Mouse (Mus musculus): Measurements from ENCODE around the gene Usp49. TPM values are rescaled to one million over a fixed set of nuclear protein-coding genes. Genes with fewer than 3 reads are reported as not detected.
"Not testable (repeated sequence)": the region's sequence is repeated elsewhere in the genome, so short reads cannot be mapped to it uniquely, and the experiment has no call there.

Gene Usp49
- total RNA-seq (2021), result 10 to 100 TPM; 11.3 to 13.2 TPM
- long read RNA-seq, partial matches to known transcripts, result 0 of 1 reads
- long read RNA-seq, other reads (novel, unspliced or antisense), result 1 of 1 reads

DNA sequence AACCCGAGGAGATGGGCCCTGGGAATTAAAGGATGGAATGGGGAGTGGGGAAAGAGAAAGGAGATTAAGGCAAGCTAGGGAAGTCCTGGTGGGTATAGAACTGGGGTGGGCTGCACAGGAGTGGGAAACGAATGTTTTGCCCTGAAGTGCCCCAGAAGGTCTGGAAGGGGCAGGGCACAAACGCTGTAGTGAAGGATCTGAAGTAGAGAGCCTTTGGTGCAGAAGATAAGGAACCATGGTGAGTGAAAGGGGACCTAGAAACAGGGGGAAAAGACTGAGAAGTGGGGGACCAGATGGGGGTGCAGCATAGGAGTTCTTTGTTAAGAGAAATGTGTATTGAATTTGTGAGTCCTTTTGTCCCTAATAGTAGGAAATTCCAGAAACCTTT is at the start of gene Usp49:
Gene Usp49, plus strand, starts transcription at position 13 of the 388 bp plus-strand sequence.
- no peak for DNase-seq (ENCODE audit: low spot score in 2 of 2)

DNA sequence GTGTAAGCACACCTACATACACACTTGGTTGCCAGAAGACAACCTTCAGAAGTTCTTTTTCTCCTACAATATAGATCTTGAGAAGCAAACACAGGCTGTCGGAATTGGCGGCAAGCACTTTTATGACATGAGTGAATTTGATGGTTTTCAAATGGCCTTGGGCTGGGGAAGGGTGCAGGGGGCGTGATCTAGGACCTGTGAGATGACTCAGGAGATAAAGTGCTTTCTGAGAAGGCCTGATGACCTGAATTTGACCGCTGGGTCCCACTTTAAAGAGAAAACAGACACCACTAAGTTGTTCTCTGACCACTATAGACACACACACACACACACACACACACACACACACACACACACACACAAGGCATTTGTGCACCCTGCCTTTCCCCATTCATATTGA is 49.5 kb upstream of the Usp49 start:
- no peak for DNase-seq (ENCODE audit: low spot score in 2 of 2)

DNA sequence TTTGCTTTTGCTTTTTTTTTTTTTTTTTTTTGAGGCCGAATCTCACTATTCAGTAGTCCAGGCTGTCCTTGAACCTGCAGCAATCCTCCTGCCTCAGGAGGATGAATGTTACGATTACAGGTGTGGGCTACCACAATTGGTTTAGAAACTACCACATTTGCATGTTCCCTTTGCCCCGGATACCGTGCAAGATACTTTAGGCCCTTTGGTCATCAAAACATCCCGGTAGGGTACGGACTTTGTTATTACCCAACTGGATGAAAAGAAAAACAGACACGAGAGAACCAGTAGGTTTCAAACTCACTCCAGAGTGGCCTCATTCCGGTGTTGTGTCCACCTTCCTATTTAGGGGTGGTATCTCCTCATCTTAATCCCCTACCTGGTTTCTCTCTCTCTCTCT is 42.0 kb upstream of the Usp49 start:
- DNase-seq (ENCODE audit: low spot score in 2 of 2), result no peak

DNA sequence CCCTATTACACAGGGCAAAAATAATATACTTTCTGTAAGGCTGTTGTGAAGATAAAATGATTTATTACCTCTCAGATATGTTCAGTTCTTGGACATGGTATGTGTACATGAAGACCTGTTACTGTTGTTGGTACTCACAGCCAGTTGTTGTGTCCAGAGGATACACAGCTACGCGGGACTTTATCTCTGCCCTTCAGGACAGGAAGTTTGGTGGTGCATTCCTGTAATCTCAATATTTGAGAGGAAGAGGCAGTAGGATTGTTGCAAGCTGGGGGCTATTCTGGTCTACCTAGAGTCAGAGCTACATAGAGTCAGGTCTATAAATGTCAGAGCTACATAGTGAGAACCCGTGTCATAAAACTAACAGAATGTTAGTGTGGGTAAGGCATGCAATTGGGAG is 39.4 kb upstream of the Usp49 start:
- no peak for DNase-seq (ENCODE audit: low spot score in 2 of 2)

DNA sequence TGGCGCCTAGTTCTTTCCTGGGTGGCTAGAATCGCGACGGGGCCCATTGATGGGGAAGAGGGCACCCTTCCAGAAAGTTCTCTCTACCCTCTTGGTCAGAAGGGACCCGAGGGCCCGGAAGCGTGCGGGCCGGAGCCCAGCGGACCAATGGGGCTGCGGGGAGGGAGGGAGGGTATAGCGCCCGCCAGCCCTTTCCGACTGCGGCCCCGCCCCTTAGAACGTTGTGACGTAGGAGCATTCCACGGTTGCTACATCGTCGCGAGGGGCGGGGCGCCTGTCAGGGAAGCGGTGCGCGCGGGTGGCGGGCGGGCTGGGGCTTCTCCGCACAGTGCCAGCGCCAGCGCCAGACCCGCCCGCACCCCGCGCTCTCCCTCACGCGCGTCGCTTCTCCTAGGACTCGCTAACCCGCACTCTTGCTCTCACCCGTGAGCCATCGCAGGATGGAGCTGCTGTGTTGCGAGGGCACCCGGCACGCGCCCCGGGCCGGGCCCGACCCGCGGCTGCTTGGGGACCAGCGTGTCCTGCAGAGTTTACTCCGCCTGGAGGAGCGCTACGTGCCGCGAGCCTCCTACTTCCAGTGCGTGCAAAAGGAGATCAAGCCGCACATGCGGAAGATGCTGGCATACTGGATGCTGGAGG is 37.2 kb upstream of the Usp49 start:
- DNase-seq (ENCODE audit: low spot score in 2 of 2), result peak; percentile 90 to 93

DNA sequence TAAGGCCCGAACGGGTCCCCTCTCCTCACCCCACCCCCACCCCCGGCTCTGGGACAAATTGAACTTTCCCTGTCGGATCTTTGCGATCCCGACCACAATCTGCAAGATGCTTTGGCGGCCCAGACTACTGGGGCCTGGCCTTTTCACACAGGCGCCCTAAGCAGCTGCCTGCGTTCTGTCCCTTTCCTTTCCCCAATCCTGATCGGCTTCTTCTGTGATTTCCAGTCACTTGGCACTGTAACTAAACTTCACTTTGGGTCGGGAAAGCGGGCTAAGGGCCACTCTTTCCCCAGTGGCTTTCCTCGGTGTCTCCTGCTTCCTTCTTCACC is 36.7 kb upstream of the Usp49 start:
- peak in 1 of 2 experiments; percentile 50 for DNase-seq (ENCODE audit: low spot score in 2 of 2)

DNA sequence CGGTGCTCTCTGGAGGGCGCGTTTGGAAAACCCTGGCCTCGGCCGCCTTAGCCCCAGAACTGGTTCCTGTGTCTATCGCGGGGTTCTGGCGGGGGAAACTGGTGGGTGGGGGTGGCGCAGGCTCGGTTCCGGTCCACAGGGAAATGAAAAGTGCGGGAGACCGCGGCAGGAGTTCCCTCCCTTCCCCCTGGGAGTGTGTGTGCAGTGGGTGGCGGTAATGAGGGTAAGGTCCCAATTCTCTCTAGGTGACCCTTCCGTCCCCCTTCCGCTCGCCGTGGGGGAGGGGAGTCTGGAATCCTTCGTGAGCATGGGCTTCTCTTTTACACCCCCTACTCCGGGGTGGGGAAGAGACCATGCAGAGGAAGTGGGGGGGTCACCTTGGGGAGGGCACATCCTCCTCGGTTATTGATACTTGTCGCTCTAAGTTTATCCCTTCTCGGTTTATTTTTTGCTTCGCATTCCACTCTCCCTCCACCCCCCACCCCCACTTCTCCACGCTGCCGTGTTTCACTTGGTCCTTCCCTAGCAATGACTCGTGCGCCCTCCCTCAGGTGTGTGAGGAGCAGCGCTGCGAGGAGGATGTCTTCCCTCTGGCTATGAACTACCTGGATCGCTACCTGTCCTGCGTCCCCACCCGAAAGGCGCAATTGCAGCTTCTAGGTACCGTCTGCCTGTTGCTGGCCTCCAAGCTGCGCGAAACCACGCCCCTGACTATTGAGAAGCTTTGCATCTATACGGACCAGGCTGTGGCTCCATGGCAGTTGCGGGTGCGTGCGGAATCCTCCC is 36.1 kb upstream of the Usp49 start:
- DNase-seq (ENCODE audit: low spot score in 2 of 2), result no peak

DNA sequence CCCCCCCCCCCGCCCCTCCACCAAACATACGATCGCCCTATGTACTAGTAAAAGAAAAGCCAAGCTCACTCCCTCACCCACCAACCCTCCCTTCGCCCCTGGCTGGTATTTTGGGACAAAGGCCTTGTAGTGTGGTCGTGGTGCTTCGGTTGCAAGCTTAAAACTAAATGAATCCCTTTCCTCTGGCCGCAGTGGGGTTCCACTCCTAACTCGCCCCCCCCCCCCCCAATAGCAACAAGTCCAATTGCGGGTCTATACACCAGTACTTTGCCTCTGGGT is 35.6 kb upstream of the Usp49 start:
- no peak for DNase-seq (ENCODE audit: low spot score in 2 of 2)

DNA sequence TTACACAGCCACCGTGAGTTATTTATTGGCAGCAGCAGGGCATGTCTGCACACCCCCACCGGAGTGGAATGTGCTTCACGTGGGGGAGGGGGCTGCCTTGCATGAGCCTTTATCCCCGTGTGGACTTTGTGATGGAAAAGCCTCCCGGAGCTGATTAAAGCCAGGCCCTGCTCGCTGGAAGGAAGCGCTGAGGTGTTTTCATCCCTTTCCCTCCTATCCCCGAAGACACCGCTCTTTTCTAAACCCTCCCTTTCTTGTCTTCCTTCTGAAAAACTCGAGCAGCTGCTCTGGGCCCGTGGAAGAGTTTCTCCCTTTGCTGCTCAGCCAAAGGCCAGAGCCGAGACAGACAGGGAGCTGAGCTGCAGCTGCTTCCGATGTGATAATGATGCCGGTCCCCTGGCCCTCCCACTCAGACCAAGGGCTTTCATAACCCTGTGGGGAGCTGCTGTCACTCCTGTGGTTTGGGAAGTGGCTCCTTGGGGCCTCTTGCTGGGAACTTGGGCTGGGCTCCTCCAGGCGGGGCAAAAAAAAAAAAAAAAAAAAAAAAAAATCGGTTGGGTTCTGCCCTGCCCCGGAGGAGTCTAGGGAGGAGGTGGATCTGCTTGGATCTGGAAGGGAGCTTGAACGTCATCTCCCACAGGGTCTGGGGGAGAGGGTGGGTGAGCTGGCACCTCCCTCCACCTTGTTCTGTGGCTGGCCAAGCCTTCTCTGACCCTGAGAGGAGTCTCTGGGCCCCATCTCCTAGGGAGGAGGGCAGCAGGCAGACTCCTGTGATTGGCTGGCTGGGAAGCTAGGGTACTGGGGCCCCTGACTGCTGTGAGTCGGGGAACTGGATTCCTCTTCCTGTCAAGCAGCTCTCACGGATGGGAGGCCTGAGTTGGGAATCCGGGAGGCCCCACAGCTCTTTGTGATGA is 35.0 kb upstream of the Usp49 start:
- DNase-seq (ENCODE audit: low spot score in 2 of 2), result peak in 1 of 2 experiments; percentile 41

DNA sequence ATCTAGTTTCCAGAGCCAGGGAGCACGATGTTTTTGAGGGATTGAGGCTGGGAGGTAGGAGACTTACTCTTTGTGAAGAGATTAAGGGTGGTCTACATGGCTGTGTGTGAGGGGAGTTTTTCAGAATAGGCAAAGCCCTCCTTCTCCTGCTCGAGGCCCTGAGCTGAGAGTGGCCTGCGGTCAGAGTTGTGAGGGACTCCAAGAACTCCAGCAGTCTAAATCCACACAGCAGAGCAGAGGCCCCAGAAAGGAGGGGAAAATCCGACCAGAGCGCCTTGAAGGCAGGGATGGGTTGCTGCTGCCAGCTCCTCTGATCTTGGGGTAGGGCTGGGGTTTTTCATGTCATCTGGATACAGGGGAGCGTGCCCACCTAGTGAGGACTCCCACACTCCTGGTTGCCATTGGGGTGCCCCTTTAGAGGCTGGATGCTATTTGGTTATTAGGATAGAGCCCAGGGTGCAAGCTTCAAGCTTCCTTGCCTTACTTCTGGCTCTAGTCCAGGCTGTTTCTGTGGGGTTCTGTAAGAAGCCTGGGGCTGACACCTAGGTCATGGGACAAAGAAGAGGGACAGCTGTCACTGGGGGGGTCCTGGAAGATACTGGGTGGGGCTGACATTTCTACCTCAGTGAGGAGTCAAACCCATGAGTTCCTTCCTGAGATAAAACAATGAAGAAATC is 34.2 kb upstream of the Usp49 start:
- no peak for DNase-seq (ENCODE audit: low spot score in 2 of 2)

DNA sequence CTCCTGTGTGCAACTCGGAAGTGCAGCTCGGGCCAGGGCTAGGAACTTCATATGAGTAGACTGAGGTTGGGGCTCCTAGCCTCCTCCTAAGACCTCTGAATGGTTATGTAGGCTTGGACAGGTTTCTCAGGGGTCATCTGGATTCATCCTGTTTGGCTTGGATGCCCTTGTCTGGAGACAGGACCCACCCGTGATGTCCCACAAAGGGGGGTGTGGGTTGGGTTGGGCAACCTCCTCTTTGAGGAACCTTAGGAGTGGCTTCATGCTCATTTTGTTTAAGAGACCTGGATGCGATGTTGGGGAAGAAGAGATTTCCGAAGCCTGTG is 33.7 kb upstream of the Usp49 start:
- DNase-seq (ENCODE audit: low spot score in 2 of 2), result no peak

DNA sequence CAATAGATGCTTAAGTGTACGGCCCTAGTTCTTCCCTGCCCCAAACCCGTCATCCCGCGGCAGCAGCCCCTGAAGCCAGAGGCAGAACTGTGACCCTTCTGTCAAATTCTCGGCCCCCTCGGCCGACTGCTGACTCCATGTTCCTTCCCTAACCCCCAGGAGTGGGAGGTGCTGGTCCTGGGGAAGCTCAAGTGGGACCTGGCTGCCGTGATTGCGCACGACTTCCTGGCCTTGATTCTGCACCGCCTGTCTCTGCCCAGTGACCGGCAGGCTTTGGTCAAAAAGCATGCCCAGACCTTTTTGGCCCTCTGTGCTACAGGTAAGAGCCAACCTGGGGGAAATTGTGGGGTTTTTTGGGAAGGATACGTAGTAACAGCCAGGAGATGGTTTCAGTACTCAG is 33.2 kb upstream of the Usp49 start:
- no peak for DNase-seq (ENCODE audit: low spot score in 2 of 2)

DNA sequence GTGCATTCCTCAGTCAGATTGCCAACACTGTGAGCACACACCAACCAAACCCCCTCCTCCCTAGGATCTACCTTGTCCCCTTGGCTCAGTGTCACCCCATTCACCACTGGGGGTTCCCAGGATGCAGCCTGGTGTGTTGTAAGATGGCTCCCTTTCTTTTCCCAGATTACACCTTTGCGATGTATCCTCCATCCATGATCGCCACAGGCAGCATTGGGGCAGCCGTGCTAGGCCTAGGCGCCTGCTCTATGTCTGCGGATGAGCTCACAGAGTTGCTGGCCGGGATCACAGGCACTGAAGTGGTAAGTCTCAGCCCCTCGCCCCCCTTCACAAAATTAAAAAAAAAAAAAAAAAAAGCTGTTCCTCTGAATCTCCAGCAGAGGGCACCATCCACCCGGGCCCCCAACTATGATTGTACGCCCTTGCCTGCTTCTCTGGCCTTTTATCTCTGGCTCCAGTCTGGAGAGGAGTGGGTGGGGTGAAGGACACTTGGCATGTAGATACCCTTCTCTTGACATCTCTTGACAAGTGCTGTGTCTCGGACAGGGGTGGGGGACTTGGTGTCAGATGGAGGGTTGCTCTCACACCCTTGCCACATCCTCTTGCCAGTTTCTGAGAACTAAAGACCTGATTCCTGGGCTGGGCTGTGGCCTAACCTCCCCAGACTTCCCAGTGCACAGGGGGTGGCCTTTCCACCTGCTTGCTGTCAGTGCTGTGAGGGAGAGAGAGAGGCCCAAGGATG is 32.5 kb upstream of the Usp49 start:
- DNase-seq (ENCODE audit: low spot score in 2 of 2), result peak; percentile 50 to 62

DNA sequence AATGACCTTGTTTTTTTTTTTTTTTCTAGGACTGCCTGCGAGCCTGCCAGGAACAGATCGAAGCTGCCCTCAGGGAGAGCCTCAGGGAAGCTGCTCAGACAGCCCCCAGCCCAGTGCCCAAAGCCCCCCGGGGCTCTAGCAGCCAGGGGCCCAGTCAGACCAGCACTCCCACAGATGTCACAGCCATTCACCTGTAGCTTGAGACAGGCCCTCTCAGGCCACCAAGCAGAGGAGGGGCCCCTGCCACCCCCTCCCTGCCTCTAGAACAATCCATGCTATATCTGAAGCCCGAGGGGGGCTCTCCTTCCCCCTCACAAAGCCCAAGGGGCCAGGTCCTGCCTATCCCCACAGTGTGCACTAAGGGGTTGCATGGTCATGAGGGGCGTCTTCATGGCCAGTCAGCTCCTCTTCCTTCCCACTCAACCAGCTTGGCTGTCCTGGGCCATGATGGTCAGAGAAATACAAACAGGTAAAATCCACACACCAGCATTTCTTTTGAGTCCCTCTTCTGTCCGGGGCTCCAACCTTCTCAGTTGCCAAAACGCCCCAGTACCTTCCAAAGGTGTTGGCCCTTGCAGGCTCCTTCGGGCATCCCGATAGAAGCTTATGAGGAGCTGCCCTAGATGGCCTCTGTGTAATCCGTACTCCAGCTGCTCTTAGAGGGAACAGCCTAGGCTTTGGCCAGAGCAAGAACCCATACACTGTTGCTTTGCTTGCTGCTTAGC is 31.7 kb upstream of the Usp49 start:
- not testable (repeated sequence) for DNase-seq (ENCODE audit: low spot score in 2 of 2)

DNA sequence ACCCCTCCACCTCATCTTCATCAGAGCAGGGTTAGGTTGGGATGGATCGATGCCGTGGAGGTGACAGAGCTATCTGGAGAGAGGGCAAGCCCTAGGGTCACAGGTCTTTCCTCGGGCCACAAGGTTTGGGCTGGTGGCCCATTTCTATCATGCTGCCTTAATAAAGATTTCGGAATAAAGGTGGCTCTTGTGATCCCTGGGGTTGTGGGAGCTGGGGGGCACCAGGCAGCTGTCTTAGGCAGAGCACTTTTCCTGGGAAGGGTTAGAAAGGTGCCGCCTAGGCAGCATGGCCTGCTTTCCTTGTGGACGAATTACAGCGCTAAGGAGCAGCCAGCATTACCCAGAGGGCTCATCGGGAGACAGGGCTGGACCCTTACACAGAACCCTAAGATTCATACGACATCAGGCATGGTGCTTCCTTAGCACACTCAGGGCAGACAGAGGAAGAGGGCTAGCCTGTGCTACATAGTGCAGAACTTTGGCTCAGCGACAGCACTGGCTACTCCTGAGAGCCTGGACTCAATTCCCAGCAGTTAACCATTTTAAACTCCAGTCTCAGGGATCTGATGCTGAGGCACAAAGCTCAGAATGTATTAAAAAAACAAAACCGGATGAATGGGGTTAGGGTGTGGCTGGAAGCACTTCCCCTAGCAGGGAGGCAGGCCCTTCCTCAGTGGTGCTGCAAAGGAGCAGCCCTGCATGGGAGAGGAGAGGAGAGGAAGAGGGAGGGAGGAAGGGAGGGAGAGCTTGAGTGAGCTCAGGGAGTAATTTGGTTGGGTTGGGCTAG is 30.8 kb upstream of the Usp49 start:
- no peak for DNase-seq (ENCODE audit: low spot score in 2 of 2)

DNA sequence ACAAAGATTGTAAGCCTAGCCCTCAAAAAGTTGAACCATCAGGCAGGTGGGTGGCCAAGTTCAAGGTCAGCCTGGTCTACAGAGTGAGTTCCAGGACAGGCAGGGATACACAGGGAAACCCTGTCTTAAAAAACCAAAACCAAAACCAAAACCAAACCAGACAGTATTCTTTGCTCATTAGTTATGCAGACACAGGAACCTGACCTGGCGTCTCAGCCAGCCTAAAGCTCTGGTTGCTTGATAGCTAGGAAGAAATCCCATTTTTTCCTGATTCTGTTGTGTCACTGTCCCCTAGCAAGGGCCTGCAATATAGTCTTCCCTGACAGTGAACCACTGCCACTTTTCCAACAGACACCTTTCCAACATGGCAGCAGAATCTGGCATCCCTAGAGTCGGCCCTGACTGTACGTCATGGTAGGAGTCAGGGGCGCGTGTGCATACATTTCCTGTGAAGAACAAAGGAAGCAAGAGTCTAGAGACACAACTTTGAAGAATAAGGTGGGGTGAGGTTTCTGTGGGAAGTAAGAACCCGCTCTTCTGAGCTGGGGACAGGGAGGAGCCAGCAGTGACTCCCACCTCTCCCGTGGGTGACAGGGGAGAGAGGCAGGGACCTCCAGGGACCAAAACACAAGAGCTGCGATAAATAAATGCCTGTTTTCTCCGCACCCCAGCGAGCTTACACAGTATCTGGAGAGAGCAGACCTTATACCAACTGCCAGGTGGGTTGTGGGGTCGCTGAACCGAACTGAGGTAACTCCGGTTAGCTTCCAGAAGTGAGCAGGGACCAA is 29.7 kb upstream of the Usp49 start:
- DNase-seq (ENCODE audit: low spot score in 2 of 2), result no peak

DNA sequence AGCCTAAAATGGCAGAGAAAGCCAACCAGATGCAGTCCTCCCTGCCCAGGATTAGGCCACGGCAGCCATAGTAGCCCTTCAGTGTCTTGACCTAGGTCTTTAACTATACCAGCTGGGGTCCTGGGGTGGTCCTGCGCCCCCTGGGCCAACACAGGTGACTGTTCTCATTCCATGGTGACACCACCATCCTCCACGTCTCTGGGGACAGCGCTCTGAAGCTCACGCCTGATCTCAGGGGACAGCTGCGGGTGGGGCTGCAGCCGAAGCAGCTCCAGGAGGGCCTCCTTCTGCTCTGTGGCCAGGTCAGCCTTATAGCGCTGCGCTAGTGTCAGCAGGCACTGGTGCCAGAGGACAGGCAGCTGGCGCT is 29.1 kb upstream of the Usp49 start:
- DNase-seq (ENCODE audit: low spot score in 2 of 2), result no peak

DNA sequence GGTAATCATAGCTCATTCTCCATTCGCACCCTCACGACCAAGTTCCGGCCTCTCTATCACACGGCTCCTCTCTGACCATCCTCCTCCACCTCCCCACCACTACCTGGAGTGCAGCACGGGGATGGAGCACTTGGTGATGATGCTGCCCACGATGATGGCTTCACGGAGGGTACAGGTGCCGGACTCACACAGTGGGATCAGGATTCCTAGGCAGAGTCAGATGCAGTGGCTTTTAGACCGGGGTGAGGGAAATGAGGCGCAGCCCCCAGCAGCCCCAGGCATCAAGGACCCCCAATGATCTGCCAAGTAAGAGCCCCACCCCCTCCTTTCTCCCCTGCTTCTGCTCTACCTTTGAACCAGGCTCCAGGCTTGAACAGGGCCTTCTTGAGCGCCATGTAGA is 28.2 kb upstream of the Usp49 start:
- no peak for DNase-seq (ENCODE audit: low spot score in 2 of 2)

DNA sequence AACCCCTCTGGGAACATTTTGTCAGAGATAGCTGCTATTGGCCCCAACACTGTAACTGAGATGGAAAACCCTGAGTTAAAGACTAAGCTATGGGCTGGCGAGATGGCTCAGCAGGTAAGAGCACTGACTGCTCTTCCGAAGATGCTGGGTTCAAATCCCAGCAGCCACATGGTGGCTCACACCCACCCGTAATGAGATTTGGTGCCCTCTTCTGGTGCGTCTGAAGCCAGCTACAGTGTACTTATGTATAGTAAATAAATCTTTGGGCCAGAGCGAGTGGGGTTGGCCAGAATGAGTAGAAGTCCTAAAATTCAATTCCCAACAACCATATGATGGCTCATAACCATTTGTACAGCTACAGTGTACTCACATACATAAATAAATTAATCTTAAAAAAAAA is 24.3 kb upstream of the Usp49 start:
- no peak for DNase-seq (ENCODE audit: low spot score in 2 of 2)

Data from layer of hippocampus, postnatal 10 days (tissue).